Mouse (Mus musculus): ENCODE data around the gene Kcnh6. TPM values are rescaled to one million over a fixed set of nuclear protein-coding genes. Genes with fewer than 3 reads are reported as not detected.

The Kcnh6 gene
- total and polyA plus RNA-seq, 3 experiments, result 0.39 TPM; not detected in 2

- WGBS, result 93% methylated on average over 1 of the region's 1 CpGs
- no peak for DNase-seq
- intact Hi-C loops (cut with DNase I), result no loop called here
- Histone ChIP-seq H3K27ac (no peak overlapping the region), H3K79me2 (replicated peaks; ENCODE audit: control insufficient read depth, insufficient read depth, low read length) (peaks cover 6% of the 10 kb centered on the region), H3K4me3 (no peak overlapping the region), H3K27me3 (ENCODE audit: control insufficient read depth, insufficient read depth, low read length) (no peaks in the 10 kb centered on the region), H3K9ac (ENCODE audit: low read depth, low read length) (no peak overlapping the region), H3K36me3 (ENCODE audit: control insufficient read depth, insufficient read depth, low read length) (no peaks in the 10 kb centered on the region), H3K4me1 (ENCODE audit: control insufficient read depth, insufficient read depth, low read length) (0 out of 2 replicates have a peak, but pooled peaks cover 2% of the 10 kb centered on the region)
- no peak for TF ChIP-seq POLR2A (IDR thresholded peaks at IDR 0.05; ENCODE audit: insufficient read depth, low read depth, low read length)
- no peak for TF ChIP-seq EP300 (IDR thresholded peaks at IDR 0.05; ENCODE audit: insufficient read depth, low read depth, low read length)
- TF ChIP-seq CTCF (IDR thresholded peaks at IDR 0.05), result no peak
Observed at GRCm38 (mm10) chr11:106045256-106045655, 37.3 kb downstream of the Kcnh6 start.

GRCm38 (mm10) chr11:106045780-106046179, 37.9 kb downstream of the Kcnh6 start:
- intact Hi-C loops (cut with DNase I), result no loop called here
- Histone ChIP-seq H3K4me1 (ENCODE audit: control insufficient read depth, insufficient read depth, low read length) (0 out of 2 replicates have a peak, but pooled peaks cover 2% of the 10 kb centered on the region), H3K27me3 (ENCODE audit: control insufficient read depth, insufficient read depth, low read length) (no peaks in the 10 kb centered on the region), H3K79me2 (replicated peaks; ENCODE audit: control insufficient read depth, insufficient read depth, low read length) (peaks cover 4% of the 10 kb centered on the region), H3K27ac (no peak overlapping the region), H3K9ac (ENCODE audit: low read depth, low read length) (no peak overlapping the region), H3K36me3 (ENCODE audit: control insufficient read depth, insufficient read depth, low read length) (no peaks in the 10 kb centered on the region), H3K4me3 (no peak overlapping the region)
- no peak for DNase-seq
- 95% methylated on average over 3 of the region's 3 CpGs for WGBS
- TF ChIP-seq EP300 (IDR thresholded peaks at IDR 0.05; ENCODE audit: insufficient read depth, low read depth, low read length), result no peak
- no peak for TF ChIP-seq CTCF (IDR thresholded peaks at IDR 0.05)
- TF ChIP-seq POLR2A (IDR thresholded peaks at IDR 0.05; ENCODE audit: insufficient read depth, low read depth, low read length), result no peak

DNA sequence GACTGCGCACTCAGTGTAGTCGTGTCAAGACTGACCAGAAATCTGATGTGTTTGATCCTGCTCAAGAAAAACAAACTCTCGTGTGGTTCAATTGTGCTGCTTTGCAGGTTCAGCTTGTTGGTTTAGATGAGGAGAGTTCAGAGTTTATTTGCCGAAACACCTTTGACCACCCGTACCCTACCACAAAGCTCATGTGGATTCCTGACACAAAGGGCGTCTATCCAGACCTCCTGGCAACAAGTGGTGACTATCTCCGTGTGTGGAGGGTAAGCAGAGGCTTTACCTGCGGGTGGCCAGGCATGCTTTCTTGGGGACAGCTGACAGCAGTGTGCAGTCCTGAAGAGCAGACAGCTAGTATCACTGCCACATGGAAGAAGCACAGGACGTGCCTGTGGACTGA, 38.7 kb downstream of the Kcnh6 start:
- H3K27me3 ChIP-seq (ENCODE audit: control insufficient read depth, insufficient read depth, low read length), result no peaks in the 10 kb centered on the region
- intact Hi-C loops (cut with DNase I), result no loop called here
- no peak overlapping the region for H3K27ac ChIP-seq
- no peak overlapping the region for H3K4me3 ChIP-seq
- WGBS, result 87% methylated on average over 9 of the region's 9 CpGs
- DNase-seq, result no peak
- H3K36me3 ChIP-seq (ENCODE audit: control insufficient read depth, insufficient read depth, low read length), result no peaks in the 10 kb centered on the region
- H3K9ac ChIP-seq (ENCODE audit: low read depth, low read length), result no peak overlapping the region
- TF ChIP-seq POLR2A (IDR thresholded peaks at IDR 0.05; ENCODE audit: insufficient read depth, low read depth, low read length), result no peak
- TF ChIP-seq EP300 (IDR thresholded peaks at IDR 0.05; ENCODE audit: insufficient read depth, low read depth, low read length), result no peak
- TF ChIP-seq CTCF (IDR thresholded peaks at IDR 0.05), result no peak
- 0 out of 2 replicates have a peak, but pooled peaks cover 2% of the 10 kb centered on the region for H3K4me1 ChIP-seq (ENCODE audit: control insufficient read depth, insufficient read depth, low read length)
- peaks cover 4% of the 10 kb centered on the region for H3K79me2 ChIP-seq (replicated peaks; ENCODE audit: control insufficient read depth, insufficient read depth, low read length)

GRCm38 (mm10) chr11:106053921-106054320, 46.0 kb downstream of the Kcnh6 start:
- Histone ChIP-seq H3K4me1 (ENCODE audit: control insufficient read depth, insufficient read depth, low read length) (no peaks in the 10 kb centered on the region), H3K79me2 (replicated peaks; ENCODE audit: control insufficient read depth, insufficient read depth, low read length) (no peaks in the 10 kb centered on the region), H3K9ac (ENCODE audit: low read depth, low read length) (no peak overlapping the region), H3K36me3 (ENCODE audit: control insufficient read depth, insufficient read depth, low read length) (no peaks in the 10 kb centered on the region), H3K4me3 (no peak overlapping the region), H3K27me3 (ENCODE audit: control insufficient read depth, insufficient read depth, low read length) (no peaks in the 10 kb centered on the region), H3K27ac (no peak overlapping the region)
- DNase-seq, result no peak
- 84% methylated on average over 2 of the region's 2 CpGs for WGBS
- intact Hi-C loops (cut with DNase I), result no loop called here
- TF ChIP-seq EP300 (IDR thresholded peaks at IDR 0.05; ENCODE audit: insufficient read depth, low read depth, low read length) (no peak), CTCF (IDR thresholded peaks at IDR 0.05) (no peak), POLR2A (IDR thresholded peaks at IDR 0.05; ENCODE audit: insufficient read depth, low read depth, low read length) (no peak)

DNA sequence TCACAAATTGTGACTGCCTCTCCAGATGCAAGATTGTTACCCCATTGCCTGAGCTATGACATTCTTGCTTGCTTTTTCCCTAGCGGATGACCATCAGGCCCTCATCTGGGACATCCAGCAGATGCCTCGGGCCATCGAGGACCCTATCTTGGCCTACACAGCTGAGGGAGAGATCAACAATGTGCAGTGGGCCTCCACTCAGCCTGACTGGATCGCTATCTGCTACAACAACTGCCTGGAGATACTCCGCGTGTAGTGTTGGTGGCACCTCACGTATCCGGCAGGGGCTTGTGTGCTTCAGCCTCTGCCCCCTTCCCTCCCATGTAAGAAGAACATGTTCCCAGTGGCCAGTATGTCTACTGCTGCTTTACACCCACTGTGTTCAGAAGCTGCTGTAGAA, 46.7 kb downstream of the Kcnh6 start:
- H3K9ac ChIP-seq (ENCODE audit: low read depth, low read length), result no peak overlapping the region
- no peaks in the 10 kb centered on the region for H3K36me3 ChIP-seq (ENCODE audit: control insufficient read depth, insufficient read depth, low read length)
- H3K79me2 ChIP-seq (replicated peaks; ENCODE audit: control insufficient read depth, insufficient read depth, low read length), result no peaks in the 10 kb centered on the region
- no peaks in the 10 kb centered on the region for H3K27me3 ChIP-seq (ENCODE audit: control insufficient read depth, insufficient read depth, low read length)
- no peak for DNase-seq
- WGBS, result 94% methylated on average over 8 of the region's 8 CpGs
- no peak overlapping the region for H3K27ac ChIP-seq
- TF ChIP-seq EP300 (IDR thresholded peaks at IDR 0.05; ENCODE audit: insufficient read depth, low read depth, low read length), result no peak
- TF ChIP-seq CTCF (IDR thresholded peaks at IDR 0.05), result no peak
- TF ChIP-seq POLR2A (IDR thresholded peaks at IDR 0.05; ENCODE audit: insufficient read depth, low read depth, low read length), result no peak
- H3K4me3 ChIP-seq, result no peak overlapping the region
- intact Hi-C loops (cut with DNase I), result no loop called here
- no peaks in the 10 kb centered on the region for H3K4me1 ChIP-seq (ENCODE audit: control insufficient read depth, insufficient read depth, low read length)

- Histone ChIP-seq H3K27ac (no peak overlapping the region), H3K79me2 (replicated peaks; ENCODE audit: control insufficient read depth, insufficient read depth, low read length) (no peaks in the 10 kb centered on the region), H3K4me1 (ENCODE audit: control insufficient read depth, insufficient read depth, low read length) (no peaks in the 10 kb centered on the region), H3K27me3 (ENCODE audit: control insufficient read depth, insufficient read depth, low read length) (no peaks in the 10 kb centered on the region), H3K4me3 (no peak overlapping the region), H3K36me3 (ENCODE audit: control insufficient read depth, insufficient read depth, low read length) (no peaks in the 10 kb centered on the region), H3K9ac (ENCODE audit: low read depth, low read length) (no peak overlapping the region)
- no peak for DNase-seq
- WGBS, result 84% methylated on average over 6 of the region's 6 CpGs
- intact Hi-C loops (cut with DNase I), result no loop called here
- TF ChIP-seq EP300 (IDR thresholded peaks at IDR 0.05; ENCODE audit: insufficient read depth, low read depth, low read length) (no peak), POLR2A (IDR thresholded peaks at IDR 0.05; ENCODE audit: insufficient read depth, low read depth, low read length) (no peak)
Observed at GRCm38 (mm10) chr11:106055341-106055740, 47.4 kb downstream of the Kcnh6 start.
